Mouse (Mus musculus): ENCODE measurements around the gene Foxp3.

DNA sequence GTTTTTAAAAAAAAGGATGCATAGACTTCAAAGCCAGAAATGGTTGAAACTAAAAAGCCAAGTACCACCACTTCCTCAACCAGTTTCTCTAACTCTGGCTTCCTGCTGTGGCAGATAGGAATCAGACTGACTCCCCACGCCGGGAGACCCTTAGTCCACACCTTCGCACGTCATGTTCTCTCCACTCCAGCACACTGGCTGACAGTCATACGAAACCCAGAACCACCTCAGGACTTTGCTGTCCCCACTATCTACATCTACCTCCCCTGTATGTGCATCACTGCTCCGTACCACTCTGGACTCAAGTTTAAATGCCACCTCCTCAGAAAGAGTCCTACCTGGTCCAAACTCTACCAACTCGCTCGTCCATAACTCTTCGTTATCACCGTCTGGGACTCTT is 978 bp upstream of the Foxp3 start:
- TF ChIP-seq CTCF (IDR thresholded peaks at IDR 0.05; ENCODE audit: low read depth) (no peak), EP300 (IDR thresholded peaks at IDR 0.05; ENCODE audit: low read depth) (no peak)
